Mouse (Mus musculus) CH12.LX (cell line): ENCODE data around the gene Aco2. TPM values are rescaled to one million over a fixed set of nuclear protein-coding genes. Genes with fewer than 3 reads are reported as not detected.
A peak's percentile ranks its signal among the peaks of the same experiment; 100 is the strongest.

Source experiments
- DNase-seq: peaks from one replicate; pipeline ENCODE4 v3.0.0-alpha.2; 2013; ENCODE audit errors: extremely low read depth
- H3K27ac ChIP-seq: 2 replicates; pipeline ENCODE4 v1.5.1; 2012; ENCODE audit warnings: low read depth, mild to moderate bottlenecking, control low read depth, moderate library complexity; ENCODE audit not compliant: insufficient read depth
- H3K27me3 ChIP-seq: replicated peaks from 2 replicates; pipeline ENCODE3; 2012; ENCODE audit warnings: inconsistent platforms
- H3K36me3 ChIP-seq, 2 experiments: replicated peaks in 1 of 2; 2 replicates each; pipeline versions ENCODE3 to v1.6.1; 2012; ENCODE audit warnings: inconsistent platforms in 1 of 2, low read length in 1 of 2, mild to moderate bottlenecking in 1 of 2, mixed read lengths in 1 of 2, moderate library complexity in 1 of 2; ENCODE audit not compliant: control insufficient read depth in 1 of 2, insufficient read depth in 1 of 2
- H3K4me1 ChIP-seq, 2 experiments: 2 replicates each; pipeline ENCODE4 v1.6.1; 2012; ENCODE audit warnings: inconsistent platforms in 1 of 2, moderate library complexity in 1 of 2; ENCODE audit not compliant: insufficient read depth in 2 of 2, control insufficient read depth in 1 of 2
- H3K4me2 ChIP-seq: 2 replicates; pipeline ENCODE4 v1.6.1; 2012; ENCODE audit warnings: low read depth, mild to moderate bottlenecking, control low read depth; ENCODE audit not compliant: poor library complexity, insufficient read depth, severe bottlenecking
- H3K4me3 ChIP-seq, 3 experiments: fragments of 150-350 bp in 1 of 3; sonication (generic) in 1 of 3; replicated peaks in 1 of 3; 2 replicates each; pipeline versions ENCODE3 to v1.5.1; 2011 to 2012; ENCODE audit warnings: low read depth in 2 of 3, low read length in 2 of 3, mild to moderate bottlenecking in 2 of 3, moderate library complexity in 2 of 3, control low read depth in 1 of 3, improper control_type of control experiment in 1 of 3, inconsistent platforms in 1 of 3, mixed read lengths in 1 of 3; ENCODE audit not compliant: poor library complexity in 1 of 3
- H3K79me2 ChIP-seq: replicated peaks from 2 replicates; pipeline ENCODE4 v1.6.1; 2012; ENCODE audit warnings: mild to moderate bottlenecking, moderate library complexity; ENCODE audit not compliant: control insufficient read depth, poor library complexity, insufficient read depth, severe bottlenecking; ENCODE audit errors: extremely low read depth
- H3K9ac ChIP-seq: 2 replicates; pipeline ENCODE4 v1.6.1; 2012; ENCODE audit warnings: low read depth, mild to moderate bottlenecking, control low read depth, moderate library complexity; ENCODE audit not compliant: insufficient read depth
- H3K9me3 ChIP-seq: replicated peaks from 2 replicates; pipeline ENCODE3; 2012; ENCODE audit warnings: low read length, inconsistent platforms, mixed read lengths
- BHLHE40 ChIP-seq: IDR thresholded peaks from 2 replicates; pipeline ENCODE4 v1.6.1; 2011; ENCODE audit warnings: mild to moderate bottlenecking, low read depth, low read length, improper control_type of control experiment
- CHD1 ChIP-seq: IDR thresholded peaks from 2 replicates; pipeline ENCODE4 v1.6.1; 2012; ENCODE audit warnings: low read depth, low read length, improper control_type of control experiment, inconsistent platforms
- CHD2 ChIP-seq: IDR thresholded peaks from 2 replicates; pipeline ENCODE4 v1.6.1; 2011; ENCODE audit warnings: low read length, improper control_type of control experiment
- E2F4 ChIP-seq: IDR thresholded peaks from 2 replicates; pipeline ENCODE4 v1.6.1; 2011; ENCODE audit warnings: low read depth, low read length, improper control_type of control experiment; ENCODE audit not compliant: insufficient replicate concordance
- ELF1 ChIP-seq: IDR thresholded peaks from 2 replicates; pipeline ENCODE4 v1.6.1; 2014; ENCODE audit warnings: low read depth, mild to moderate bottlenecking, inconsistent platforms, low read length, improper control_type of control experiment
- ETS1 ChIP-seq: conservative IDR thresholded peaks from 2 replicates; pipeline ENCODE4 v1.6.1; 2012; ENCODE audit warnings: low read depth, mild to moderate bottlenecking, inconsistent platforms, low read length, improper control_type of control experiment, moderate library complexity
- GABPA ChIP-seq: IDR thresholded peaks from 2 replicates; pipeline ENCODE4 v1.6.1; 2012; ENCODE audit warnings: low read depth, low read length, improper control_type of control experiment, inconsistent platforms; ENCODE audit not compliant: insufficient replicate concordance
- IRF4 ChIP-seq: IDR thresholded peaks from 2 replicates; pipeline ENCODE4 v1.6.1; 2014; ENCODE audit warnings: low read depth, mild to moderate bottlenecking, inconsistent platforms, low read length, improper control_type of control experiment
- JUN ChIP-seq: IDR thresholded peaks from 2 replicates; pipeline ENCODE4 v1.6.1; 2011; ENCODE audit warnings: low read depth, mild to moderate bottlenecking, low read length, improper control_type of control experiment, moderate library complexity; ENCODE audit not compliant: insufficient read depth
- JUND ChIP-seq: conservative IDR thresholded peaks from 2 replicates; pipeline ENCODE4 v1.6.1; 2011; ENCODE audit warnings: low read depth, low read length, improper control_type of control experiment
- KAT2A ChIP-seq: IDR thresholded peaks from 2 replicates; pipeline ENCODE4 v1.6.1; 2012; ENCODE audit warnings: low read length, improper control_type of control experiment, inconsistent platforms; ENCODE audit not compliant: insufficient replicate concordance
- MAX ChIP-seq: IDR thresholded peaks from 2 replicates; pipeline ENCODE4 v1.6.1; 2011; ENCODE audit warnings: low read length, improper control_type of control experiment
- MAZ ChIP-seq: IDR thresholded peaks from 2 replicates; pipeline ENCODE4 v1.6.1; 2012; ENCODE audit warnings: low read depth, mild to moderate bottlenecking, inconsistent platforms, low read length, improper control_type of control experiment, moderate library complexity
- MEF2A ChIP-seq: IDR thresholded peaks from 2 replicates; pipeline ENCODE4 v1.6.1; 2014; ENCODE audit warnings: low read depth, mild to moderate bottlenecking, inconsistent platforms, low read length, improper control_type of control experiment, borderline replicate concordance
- MXI1 ChIP-seq: IDR thresholded peaks from 2 replicates; pipeline ENCODE4 v1.6.1; 2011; ENCODE audit warnings: mild to moderate bottlenecking, low read depth, low read length, improper control_type of control experiment
- NELFE ChIP-seq: IDR thresholded peaks from 2 replicates; pipeline ENCODE4 v1.6.1; 2011; ENCODE audit warnings: low read depth, low read length, improper control_type of control experiment
- PAX5 ChIP-seq: IDR thresholded peaks from 2 replicates; pipeline ENCODE4 v1.6.1; 2012; ENCODE audit warnings: low read length, inconsistent platforms, mixed read lengths
- POLR2A ChIP-seq: IDR thresholded peaks from 2 replicates; pipeline ENCODE4 v1.6.1; 2011; ENCODE audit warnings: low read depth, mild to moderate bottlenecking, improper control_type of control experiment, low read length
- POLR2AphosphoS2 ChIP-seq: IDR thresholded peaks from 2 replicates; pipeline ENCODE4 v1.6.1; 2011; ENCODE audit warnings: low read depth, low read length, improper control_type of control experiment
- RAD21 ChIP-seq: IDR thresholded peaks from 2 replicates; pipeline ENCODE4 v1.6.1; 2011; ENCODE audit warnings: low read depth, mild to moderate bottlenecking, low read length, improper control_type of control experiment, moderate library complexity
- RCOR1 ChIP-seq: conservative IDR thresholded peaks from 2 replicates; pipeline ENCODE4 v1.6.1; 2012; ENCODE audit warnings: low read depth, mild to moderate bottlenecking, inconsistent platforms, low read length, improper control_type of control experiment
- SIN3A ChIP-seq: IDR thresholded peaks from 2 replicates; pipeline ENCODE4 v1.6.1; 2012; ENCODE audit warnings: low read length, improper control_type of control experiment, inconsistent platforms
- SMC3 ChIP-seq: IDR thresholded peaks from 2 replicates; pipeline ENCODE4 v1.6.1; 2011; ENCODE audit warnings: low read depth, low read length, improper control_type of control experiment
- TBP ChIP-seq: conservative IDR thresholded peaks from 2 replicates; pipeline ENCODE4 v1.6.1; 2011; ENCODE audit warnings: low read depth, low read length, improper control_type of control experiment
- TCF12 ChIP-seq: IDR thresholded peaks from 2 replicates; pipeline ENCODE4 v1.6.1; 2014; ENCODE audit warnings: low read depth, mild to moderate bottlenecking, inconsistent platforms, low read length, improper control_type of control experiment
- USF1 ChIP-seq: IDR thresholded peaks from 2 replicates; pipeline ENCODE4 v1.6.1; 2014; ENCODE audit warnings: low read depth, mild to moderate bottlenecking, inconsistent platforms, low read length, improper control_type of control experiment
- USF2 ChIP-seq: conservative IDR thresholded peaks from 2 replicates; pipeline ENCODE4 v1.6.1; 2011; ENCODE audit warnings: low read depth, low read length, improper control_type of control experiment
- ZKSCAN1 ChIP-seq: IDR thresholded peaks from 2 replicates; pipeline ENCODE4 v1.6.1; 2012; ENCODE audit warnings: low read depth, inconsistent platforms, low read length, improper control_type of control experiment, borderline replicate concordance
- ZNF384 ChIP-seq: IDR thresholded peaks from 2 replicates; pipeline ENCODE4 v1.6.1; 2012; ENCODE audit warnings: low read depth, low read length, improper control_type of control experiment, inconsistent platforms
- dilution Hi-C: fragments of 300-500 bp; cut with MboI; formaldehyde crosslinking; loops from 2 replicates; pipeline ENCODE4 v1.14.3; 2020; ENCODE audit warnings: low sequenced_read_pairs; ENCODE audit not compliant: extremely low pct_unique_long_range_greater_than_20kb, extremely low pct_ligation_motif_present
- in situ Hi-C: fragments of 300-500 bp; cut with MboI; formaldehyde crosslinking; loops from 3 replicates; pipeline ENCODE4 v1.14.3; 2019; ENCODE audit warnings: low sequenced_read_pairs, low pct_ligation_motif_present, low pct_unique_long_range_greater_than_20kb, mixed read lengths
- polyA plus RNA-seq: library from polyadenylated mRNA; unstranded; fragments of >175 nt; gene quantifications from 2 replicates; pipeline ENCODE4 v1.2.1, GENCODE M21; 2012; ENCODE audit warnings: low read depth; ENCODE audit not compliant: insufficient read length
- total RNA-seq, 2 experiments: library from RNA; depleted of rRNA; stranded (reverse); fragments of 300-350 nt in 1 of 2; fragments of >200 nt in 1 of 2; gene quantifications; 2 replicates each; pipeline ENCODE4 v1.2.3; 2012 to 2014

Aco2 gene
- total and polyA plus RNA-seq, 3 experiments = 150 to 205 (median 190) TPM

DNA sequence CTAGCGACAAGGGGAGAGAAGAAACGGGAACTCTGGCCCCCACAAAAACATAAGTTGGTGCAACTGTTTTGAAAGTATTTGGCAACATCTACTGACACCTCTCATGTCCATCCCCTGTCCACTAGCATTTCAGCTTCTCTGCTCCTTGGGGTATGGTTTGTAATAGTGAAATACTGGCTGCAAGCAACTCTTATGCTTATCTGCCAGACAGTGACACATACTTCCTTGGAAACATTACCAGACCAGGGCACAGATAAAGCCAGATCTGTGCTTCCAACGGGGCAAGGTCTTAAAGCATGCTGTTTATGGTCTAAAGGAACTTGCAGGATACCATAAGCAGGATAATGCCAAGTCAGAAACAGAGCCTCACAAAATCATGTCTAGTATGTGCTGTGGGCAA, 86.8 kb downstream of the Aco2 start:
- Histone ChIP-seq H3K79me2 (peaks cover 18% of the 10 kb centered on the region), H3K9ac (peak overlapping the region; percentile 11; the same call in 1 of the 2 replicates), H3K4me3 (no peak overlapping the region), H3K36me3 (peaks cover 30 to 48% of the 10 kb centered on the region in 2 experiments), H3K4me1 (peaks cover 0 to 22% of the 10 kb centered on the region in 2 experiments; a peak in 2 of 4 replicates), H3K27me3 (no peaks in the 10 kb centered on the region), H3K27ac (no peak overlapping the region), H3K9me3 (no peaks in the 10 kb centered on the region), H3K4me2 (no peak overlapping the region; the same call in 1 of the 2 replicates)
- dilution Hi-C loops (no loop called here), in situ Hi-C loops (no loop called here)
- DNase-seq = no peak
- TF ChIP-seq ZKSCAN1 = no peak
- TF ChIP-seq MEF2A = no peak
- TF ChIP-seq ZNF384 = no peak
- TF ChIP-seq SIN3A = no peak
- TF ChIP-seq RAD21 = no peak
- TF ChIP-seq MAX = no peak
- no peak for TF ChIP-seq TBP
- TF ChIP-seq POLR2A = no peak

DNA sequence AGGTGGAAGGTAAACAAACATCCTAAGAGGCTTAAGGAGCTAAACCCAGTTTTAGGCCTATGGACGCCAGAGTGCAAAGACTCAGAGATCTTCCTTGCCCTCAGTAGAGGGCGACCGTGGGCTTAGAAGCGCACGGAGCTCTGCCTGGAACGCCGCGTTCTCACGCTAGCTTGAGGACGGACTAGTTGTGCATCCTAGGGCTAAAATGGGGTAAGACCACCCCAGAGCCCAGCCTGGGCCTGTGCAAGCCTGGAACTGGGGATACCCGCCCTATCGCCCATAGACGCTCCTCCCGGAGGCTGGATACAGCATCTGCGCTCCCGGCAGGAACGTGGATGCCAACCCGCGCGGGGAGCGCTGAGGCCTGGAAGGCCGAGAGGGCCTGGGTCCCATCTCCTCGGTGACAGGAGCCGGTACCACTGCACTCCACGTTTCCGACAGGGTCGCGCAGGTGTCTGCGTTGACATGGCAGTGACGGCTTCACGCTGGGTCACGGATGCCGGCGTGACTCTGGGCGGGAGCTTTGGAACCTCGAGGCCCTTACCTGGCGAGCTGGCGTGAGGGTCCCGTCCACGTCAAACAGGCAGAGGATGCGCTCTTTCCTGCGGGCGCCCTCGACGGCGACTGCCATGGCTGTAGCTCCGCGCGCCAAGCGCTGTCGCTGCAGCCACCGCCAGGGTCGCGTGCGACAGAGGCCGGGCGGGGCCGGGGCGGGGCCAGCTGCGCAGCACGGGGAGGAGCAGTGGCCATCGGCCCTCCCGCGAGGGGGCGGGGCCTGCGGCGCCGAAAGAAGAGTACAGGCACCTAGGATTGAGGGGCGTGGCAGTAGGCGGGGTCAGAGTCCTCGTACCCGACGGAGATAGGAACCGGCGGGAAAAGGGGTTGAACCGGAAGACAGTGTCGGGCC, 88.3 kb downstream of the Aco2 start, which contains the start of gene Pmm1:
Gene Pmm1 (minus strand): TSS at position 760 of the 907 bp plus-strand sequence.
- H3K4me1 ChIP-seq = peaks cover 4 to 29% of the 10 kb centered on the region in 2 experiments; a peak in 3 of 4 replicates
- H3K4me3 ChIP-seq = peak within 1 kb of the TSS; percentile 63 to 95 (median 95)
- dilution Hi-C loops (no loop called here), in situ Hi-C loops (no loop called here)
- peaks cover 18% of the 10 kb centered on the region for H3K79me2 ChIP-seq
- peak within 1 kb of the TSS; percentile 92 for H3K9ac ChIP-seq
- H3K27ac ChIP-seq = peak within 1 kb of the TSS; percentile 75
- H3K9me3 ChIP-seq = no peaks in the 10 kb centered on the region
- peaks cover 17 to 34% of the 10 kb centered on the region in 2 experiments for H3K36me3 ChIP-seq
- DNase-seq = peak; percentile 99
- H3K4me2 ChIP-seq = peak within 1 kb of the TSS; percentile 76
- no peaks in the 10 kb centered on the region for H3K27me3 ChIP-seq
- TF ChIP-seq ETS1 = no peak
- TF ChIP-seq CHD2 = no peak
- peak; percentile 51; the same call in 1 of the 2 replicates for TF ChIP-seq CHD1
- TF ChIP-seq BHLHE40 = peak; percentile 94
- TF ChIP-seq TBP = no peak
- TF ChIP-seq GABPA = no peak
- no peak for TF ChIP-seq PAX5
- no peak for TF ChIP-seq USF2
- peak; percentile 81 for TF ChIP-seq POLR2A
- peak; percentile 56; the same call in 1 of the 2 replicates for TF ChIP-seq RCOR1
- peak; percentile 81; the same call in 1 of the 2 replicates for TF ChIP-seq MAX
- peak; percentile 83 for TF ChIP-seq SIN3A
- no peak for TF ChIP-seq E2F4
- TF ChIP-seq TCF12 = peak; percentile 65
- TF ChIP-seq NELFE = peak; percentile 78
- no peak for TF ChIP-seq JUN
- TF ChIP-seq ZKSCAN1 = no peak
- no peak for TF ChIP-seq JUND
- TF ChIP-seq KAT2A = no peak
- no peak for TF ChIP-seq ZNF384
- TF ChIP-seq MEF2A = 0 out of 2 replicates have a peak, but pooled peaks have one; percentile 8
- peak; percentile 7; the same call in 1 of the 2 replicates for TF ChIP-seq MAZ
- TF ChIP-seq POLR2AphosphoS2 = no peak
- TF ChIP-seq ELF1 = peak; percentile 80
- 0 out of 2 replicates have a peak, but pooled peaks have one; percentile 30 for TF ChIP-seq IRF4
- TF ChIP-seq SMC3 = peak; percentile 93
- TF ChIP-seq MXI1 = peak; percentile 74
- TF ChIP-seq USF1 = no peak
